Mouse (Mus musculus): ENCODE results near the gene Zfp770.

The Zfp770 gene

GRCm38 (mm10) chr2:114143842-114144241, 57.4 kb downstream of the Zfp770 start:
- no peak for DNase-seq
